17 mouse cellular contexts compared by ENCODE assay signal in the genomic region with DNA sequence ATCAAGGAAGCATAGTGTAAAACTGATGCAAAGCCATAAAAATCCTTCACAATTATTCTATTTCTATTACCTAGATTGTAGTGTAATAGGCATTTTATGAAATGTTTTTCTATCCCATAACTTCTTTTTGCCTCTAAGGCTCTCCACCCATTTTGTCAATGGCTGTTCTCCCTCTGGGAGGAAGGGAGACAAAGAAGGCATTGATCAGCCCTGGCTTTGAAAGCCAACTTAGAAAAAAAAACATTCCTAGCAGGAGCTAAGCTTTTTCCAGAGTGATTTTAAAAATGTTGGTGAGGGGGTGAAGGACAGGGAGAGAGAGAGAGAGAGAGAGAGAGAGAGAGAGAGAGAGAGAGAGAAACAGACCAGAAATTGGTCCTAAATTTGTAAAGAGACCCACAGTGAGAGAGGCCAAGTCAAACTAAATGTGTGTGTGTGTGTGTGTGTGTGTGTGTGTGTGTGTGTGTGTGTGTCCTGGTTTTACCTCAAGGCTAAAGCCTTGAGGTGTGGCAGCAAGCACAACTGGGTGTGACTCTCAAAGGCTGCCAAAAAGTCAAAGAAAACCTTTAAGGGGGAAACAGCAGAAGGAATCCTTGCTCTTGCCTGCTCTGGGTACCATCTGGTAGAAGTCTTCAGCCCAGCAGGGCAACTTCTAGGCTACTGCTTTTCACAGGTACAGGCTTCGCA.
DNase-seq lines count a peak whose midpoint lies in the region; ATAC-seq and TF ChIP-seq lines count a peak whose summit lies in the region.
"Had no signal": no experiment of that assay in that cellular context is flagged by ENCODE, and none has a peak within 500 bp of the region (broad histone marks: within the 10 kb centered on the region; RNA-seq: fewer than 3 reads in every experiment).

No protein-coding gene starts in this region.

- TF ChIP-seq CTCF in forebrain, postnatal 0 days (IDR thresholded peaks at IDR 0.05; ENCODE audit: low read depth): no peak

- peak; percentile 23; the same call in 1 of the 2 replicates for ATAC-seq in forebrain, embryonic 14.5 days
- ATAC-seq in forebrain, postnatal 0 days: no peak
- ATAC-seq in neural tube, embryonic 11.5 days (ENCODE audit: insufficient read depth, low FRiP score, low TSS enrichment): no peak

- no peaks in the 10 kb centered on the region for H3K36me3 ChIP-seq in forebrain, embryonic 14.5 days (ENCODE audit: control insufficient read depth, insufficient read depth, low read length)
- no peaks in the 10 kb centered on the region for H3K36me3 ChIP-seq in forebrain, postnatal 0 days (ENCODE audit: insufficient read depth)
- no peaks in the 10 kb centered on the region for H3K36me3 ChIP-seq in neural tube, embryonic 11.5 days (ENCODE audit: control insufficient read depth, insufficient read depth, low read length)
- H3K36me3 ChIP-seq: neural tube, embryonic 15.5 days had no signal

- no peak for DNase-seq in forebrain, embryonic 14.5 days (ENCODE audit: low spot score)
- no peak for DNase-seq in forebrain, postnatal 0 days
- DNase-seq in neural tube, embryonic 11.5 days (ENCODE audit: low spot score): peak; percentile 17
- DNase-seq in neural tube, embryonic 10.5 days (ENCODE audit: extremely low spot score, low spot score): no peak
- peak; percentile 41 for DNase-seq in forelimb bud, embryonic 11.5 days (ENCODE audit: low read depth, low spot score)
- DNase-seq in left cerebral cortex, postnatal 36 days (ENCODE audit: low spot score in 2 of 2): no peak
- no peak for DNase-seq in gastrocnemius, adult 8-10 months (ENCODE audit: low spot score in 2 of 2)
- no peak for DNase-seq in layer of hippocampus, adult 11-12 months (ENCODE audit: low spot score)
- DNase-seq: adrenal gland, postnatal 25 days; cerebellum, postnatal 25 days; heart, adult 2 months; heart, postnatal 36 days; kidney, postnatal 10 days; layer of hippocampus, postnatal 36 days; retina, postnatal 1 day had no signal

- 100% methylated on average over 1 of the region's 1 CpGs for WGBS in forebrain, embryonic 14.5 days
- 89% methylated on average over 1 of the region's 1 CpGs for WGBS in forebrain, postnatal 0 days
- WGBS in neural tube, embryonic 11.5 days: 83% methylated on average over 1 of the region's 1 CpGs

- H3K4me3 ChIP-seq in forebrain, embryonic 14.5 days (ENCODE audit: low read depth, low read length): no peak overlapping the region
- H3K4me3 ChIP-seq in forebrain, postnatal 0 days (ENCODE audit: low read depth, low read length): no peak overlapping the region
- H3K4me3 ChIP-seq in neural tube, embryonic 11.5 days (ENCODE audit: low read depth, low read length): no peak overlapping the region
- H3K4me3 ChIP-seq: erythroblast, embryonic 14.5 days; heart, adult 2 months; neural tube, embryonic 15.5 days had no signal

- H3K9ac ChIP-seq in forebrain, embryonic 14.5 days (ENCODE audit: low read length): no peak overlapping the region
- no peak overlapping the region for H3K9ac ChIP-seq in forebrain, postnatal 0 days
- no peak overlapping the region for H3K9ac ChIP-seq in neural tube, embryonic 11.5 days (ENCODE audit: low read length)
- H3K9ac ChIP-seq: neural tube, embryonic 15.5 days had no signal

- no peak overlapping the region for H3K27ac ChIP-seq in forebrain, embryonic 14.5 days (ENCODE audit: low read depth, low read length)
- no peak overlapping the region for H3K27ac ChIP-seq in forebrain, postnatal 0 days (ENCODE audit: low read depth, low read length)
- no peak overlapping the region for H3K27ac ChIP-seq in neural tube, embryonic 11.5 days (ENCODE audit: low read depth, low read length)
- H3K27ac ChIP-seq: heart, adult 2 months; neural tube, embryonic 15.5 days had no signal

- intact Hi-C loops in left cerebral cortex, postnatal 36 days (cut with DNase I): no loop called here

- no peak overlapping the region for H3K4me2 ChIP-seq in forebrain, embryonic 14.5 days (ENCODE audit: low read length)
- no peak overlapping the region for H3K4me2 ChIP-seq in forebrain, postnatal 0 days (ENCODE audit: low read depth)
- H3K4me2 ChIP-seq in neural tube, embryonic 11.5 days (ENCODE audit: low read depth): no peak overlapping the region
- H3K4me2 ChIP-seq: neural tube, embryonic 15.5 days had no signal

- H3K4me1 ChIP-seq in forebrain, embryonic 14.5 days (ENCODE audit: control insufficient read depth, insufficient read depth, low read length): 0 out of 2 replicates have a peak, but pooled peaks cover 3% of the 10 kb centered on the region
- no peaks in the 10 kb centered on the region for H3K4me1 ChIP-seq in forebrain, postnatal 0 days (ENCODE audit: insufficient read depth)
- H3K4me1 ChIP-seq in neural tube, embryonic 11.5 days (ENCODE audit: control insufficient read depth, insufficient read depth, low read length): no peaks in the 10 kb centered on the region
- H3K4me1 ChIP-seq: neural tube, embryonic 15.5 days had no signal

- no peaks in the 10 kb centered on the region for H3K9me3 ChIP-seq in forebrain, embryonic 14.5 days (replicated peaks; ENCODE audit: control insufficient read depth, low read length)
- H3K9me3 ChIP-seq in forebrain, postnatal 0 days (ENCODE audit: low read length): no peaks in the 10 kb centered on the region
- H3K9me3 ChIP-seq in neural tube, embryonic 11.5 days (ENCODE audit: control insufficient read depth, low read length): no peaks in the 10 kb centered on the region
- H3K9me3 ChIP-seq: neural tube, embryonic 15.5 days had no signal

- no peaks in the 10 kb centered on the region for H3K27me3 ChIP-seq in forebrain, embryonic 14.5 days (replicated peaks; ENCODE audit: control insufficient read depth, insufficient read depth, low read length)
- H3K27me3 ChIP-seq in forebrain, postnatal 0 days (ENCODE audit: insufficient read depth, low read length): no peaks in the 10 kb centered on the region
- no peaks in the 10 kb centered on the region for H3K27me3 ChIP-seq in neural tube, embryonic 11.5 days (ENCODE audit: control insufficient read depth, insufficient read depth, low read length)
- H3K27me3 ChIP-seq: neural tube, embryonic 15.5 days had no signal

Comparison
In these comparisons a context has a peak if more than half of its experiments do, and no peak if none do; other contexts are left out.
1. DNase-seq: peak in neural tube, embryonic 11.5 days (single experiment) and forelimb bud, embryonic 11.5 days (single experiment); none in forebrain, embryonic 14.5 days (single experiment), forebrain, postnatal 0 days (single experiment), neural tube, embryonic 10.5 days (single experiment), left cerebral cortex, postnatal 36 days (0 of 2), gastrocnemius, adult 8-10 months (0 of 2) and layer of hippocampus, adult 11-12 months (single experiment).